Mouse (Mus musculus) ES-E14 (cell line): ENCODE results near the gene Dock11. TPM values are rescaled to one million over a fixed set of nuclear protein-coding genes. Genes with fewer than 3 reads are reported as not detected.

Experiments used
- DNase-seq: peaks from one replicate; pipeline ENCODE4 v3.0.0-alpha.2; 2013; ENCODE audit warnings: low read depth, low spot score
- H3K27ac ChIP-seq: 2 replicates; pipeline ENCODE4 v1.5.1; 2012; ENCODE audit warnings: low read depth, mild to moderate bottlenecking, low read length, moderate library complexity, mixed read lengths; ENCODE audit not compliant: poor library complexity, insufficient read depth, severe bottlenecking
- H3K36me3 ChIP-seq: 2 replicates; pipeline ENCODE4 v1.6.1; 2012; ENCODE audit warnings: mild to moderate bottlenecking, low read length, moderate library complexity, mixed read lengths; ENCODE audit not compliant: control insufficient read depth, poor library complexity, insufficient read depth, severe bottlenecking
- H3K4me1 ChIP-seq, 2 experiments: fragments of 150-350 bp in 1 of 2; sonication (generic) in 1 of 2; 2 replicates each; pipeline ENCODE4 v1.6.1; 2012; ENCODE audit warnings: low read length in 2 of 2, mild to moderate bottlenecking in 1 of 2, mixed read lengths in 1 of 2; ENCODE audit not compliant: control insufficient read depth in 2 of 2, insufficient read depth in 2 of 2, poor library complexity in 1 of 2
- H3K4me3 ChIP-seq, 2 experiments: fragments of 150-350 bp in 1 of 2; sonication (generic) in 1 of 2; 2 replicates each; pipeline ENCODE4 v1.5.1; 2012; ENCODE audit warnings: low read length in 2 of 2, low read depth in 1 of 2, mild to moderate bottlenecking in 1 of 2, mixed read lengths in 1 of 2; ENCODE audit not compliant: insufficient read depth in 1 of 2, poor library complexity in 1 of 2, severe bottlenecking in 1 of 2
- H3K9ac ChIP-seq: 2 replicates; pipeline ENCODE4 v1.6.1; 2012; ENCODE audit warnings: low read depth, mild to moderate bottlenecking, low read length, mixed read lengths; ENCODE audit not compliant: poor library complexity, insufficient read depth, severe bottlenecking
- H3K9me3 ChIP-seq: fragments of 150-350 bp; sonication (generic); 2 replicates; pipeline ENCODE4 v1.6.1; 2012; ENCODE audit warnings: low read depth, mild to moderate bottlenecking, low read length; ENCODE audit not compliant: control insufficient read depth, insufficient read depth
- CHD2 ChIP-seq: IDR thresholded peaks from 2 replicates; pipeline ENCODE4 v1.6.1; 2014; ENCODE audit warnings: mild to moderate bottlenecking, low read depth, low read length, inconsistent platforms
- HCFC1 ChIP-seq: IDR thresholded peaks from 2 replicates; pipeline ENCODE4 v1.6.1; 2012; ENCODE audit warnings: low read length, inconsistent platforms, borderline replicate concordance; ENCODE audit not compliant: insufficient read depth
- MAFK ChIP-seq: IDR thresholded peaks from 2 replicates; pipeline ENCODE4 v1.6.1; 2014; ENCODE audit warnings: mild to moderate bottlenecking, low read depth, low read length, inconsistent platforms; ENCODE audit not compliant: insufficient read depth
- ZC3H11A ChIP-seq: IDR thresholded peaks from 2 replicates; pipeline ENCODE4 v1.6.1; 2012; ENCODE audit warnings: low read depth, mild to moderate bottlenecking, inconsistent platforms, low read length, borderline replicate concordance
- ZNF384 ChIP-seq: IDR thresholded peaks from 2 replicates; pipeline ENCODE4 v1.6.1; 2012; ENCODE audit warnings: low read depth, low read length, inconsistent platforms
- in situ Hi-C, 2 experiments: fragments of 600-800 bp; cut with MboI; formaldehyde crosslinking; loops; one replicate each; pipeline ENCODE4 v1.15.1; 2025; ENCODE audit warnings: low sequenced_read_pairs in 2 of 2, inconsistent platforms in 1 of 2; ENCODE audit not compliant: unreplicated experiment in 2 of 2
- total RNA-seq: library from RNA; depleted of rRNA; stranded (reverse); fragments of 300-350 nt; gene quantifications from 2 replicates; pipeline ENCODE4 v1.2.3, GENCODE M21; 2012

The Dock11 gene
- total RNA-seq, 1 experiment: 11.0 TPM

DNA sequence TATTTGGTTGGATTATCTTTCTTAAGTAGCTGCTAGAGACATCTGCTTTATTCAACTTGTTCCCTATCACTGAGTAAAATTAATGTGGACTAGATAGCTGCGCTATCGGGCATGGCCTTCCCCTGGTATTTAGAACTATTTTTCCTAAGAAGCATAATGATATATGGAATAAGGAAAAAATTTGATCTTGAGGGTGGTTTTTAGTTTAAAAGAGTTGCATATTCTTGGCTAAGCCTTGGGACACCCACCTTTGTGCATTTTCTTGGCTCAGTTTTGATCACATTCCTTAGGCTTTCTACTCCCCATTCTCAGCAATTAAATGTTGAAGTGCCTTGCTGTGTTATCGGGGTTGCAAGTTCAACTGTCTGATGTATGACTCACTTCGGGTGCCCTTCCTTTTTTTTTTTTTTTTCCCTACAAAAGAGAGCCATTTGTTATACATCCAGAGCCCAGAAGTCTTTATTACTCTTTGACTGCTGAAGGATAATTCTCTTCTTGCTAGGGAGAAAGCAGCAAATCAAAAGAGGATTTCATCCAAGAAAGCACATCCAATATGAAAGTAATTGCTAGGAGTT, 64.0 kb downstream of the Dock11 start:
- Histone ChIP-seq H3K9me3 (no peaks in the 10 kb centered on the region), H3K4me3 (no peak overlapping the region), H3K36me3 (no peaks in the 10 kb centered on the region), H3K27ac (no peak overlapping the region), H3K9ac (no peak overlapping the region), H3K4me1 (no peaks in the 10 kb centered on the region)
- in situ Hi-C loops: no loop called here
- no peak for DNase-seq
- TF ChIP-seq MAFK: no peak
- no peak for TF ChIP-seq ZC3H11A
- TF ChIP-seq CHD2: no peak
- no peak for TF ChIP-seq ZNF384
- no peak for TF ChIP-seq HCFC1

- Histone ChIP-seq H3K4me3 (no peak overlapping the region), H3K9ac (no peak overlapping the region), H3K9me3 (no peaks in the 10 kb centered on the region), H3K27ac (no peak overlapping the region), H3K36me3 (no peaks in the 10 kb centered on the region), H3K4me1 (no peaks in the 10 kb centered on the region)
- DNase-seq: no peak
- no peak for TF ChIP-seq MAFK
- no peak for TF ChIP-seq HCFC1
- in situ Hi-C loops: no loop called here
These were observed 67.6 kb downstream of the Dock11 start for GRCm38 (mm10) chrX:35956236-35956635.

GRCm38 (mm10) chrX:35963087-35963486, 74.5 kb downstream of the Dock11 start:
- Histone ChIP-seq H3K9ac (no peak overlapping the region), H3K36me3 (no peaks in the 10 kb centered on the region), H3K4me3 (no peak overlapping the region), H3K27ac (no peak overlapping the region), H3K4me1 (no peaks in the 10 kb centered on the region), H3K9me3 (no peaks in the 10 kb centered on the region)
- DNase-seq: no peak
- in situ Hi-C loops: no loop called here
- no peak for TF ChIP-seq MAFK
- TF ChIP-seq ZC3H11A: no peak
- no peak for TF ChIP-seq ZNF384
- TF ChIP-seq CHD2: no peak
- TF ChIP-seq HCFC1: no peak

GRCm38 (mm10) chrX:35969276-35969675, 80.6 kb downstream of the Dock11 start:
- Histone ChIP-seq H3K9ac (no peak overlapping the region), H3K9me3 (no peaks in the 10 kb centered on the region), H3K27ac (no peak overlapping the region), H3K4me3 (no peak overlapping the region), H3K36me3 (no peaks in the 10 kb centered on the region), H3K4me1 (no peaks in the 10 kb centered on the region)
- in situ Hi-C loops: no loop called here
- TF ChIP-seq CHD2 (no peak), ZNF384 (no peak), MAFK (no peak), HCFC1 (no peak), ZC3H11A (no peak)
- DNase-seq: no peak

DNA sequence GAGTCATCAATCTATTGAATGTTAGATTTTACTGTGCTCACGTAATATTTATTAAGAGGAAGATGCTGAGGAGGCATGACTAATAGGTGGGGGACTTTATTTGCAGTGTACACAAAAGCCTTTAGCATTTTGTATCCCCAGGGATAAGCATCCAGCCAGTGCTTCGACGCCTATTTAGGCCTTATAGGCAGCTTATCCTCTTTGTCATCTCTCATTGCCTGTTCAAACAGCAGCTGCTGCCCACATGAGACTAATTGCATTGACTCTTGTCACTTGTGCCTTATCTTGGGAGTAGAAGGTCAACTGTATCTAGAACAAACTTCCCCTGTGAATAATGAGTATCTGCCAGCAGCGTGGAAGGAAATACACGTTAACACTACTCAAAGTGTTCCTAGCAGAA, 88.0 kb downstream of the Dock11 start:
- H3K4me1 ChIP-seq: no peaks in the 10 kb centered on the region
- in situ Hi-C loops: no loop called here
- no peak for DNase-seq
- no peak overlapping the region for H3K9ac ChIP-seq
- no peak overlapping the region for H3K4me3 ChIP-seq
- H3K9me3 ChIP-seq: no peaks in the 10 kb centered on the region
- TF ChIP-seq ZC3H11A (no peak), CHD2 (no peak), HCFC1 (no peak), MAFK (no peak), ZNF384 (no peak)
- no peak overlapping the region for H3K27ac ChIP-seq
- H3K36me3 ChIP-seq: no peaks in the 10 kb centered on the region
